Mouse (Mus musculus): ENCODE results near the gene Zfp932. TPM values are rescaled to one million over a fixed set of nuclear protein-coding genes. Genes with fewer than 3 reads are reported as not detected.

Gene Zfp932
- 18.0 and 21.6 TPM in 2 replicates for polyA plus RNA-seq (2015; fragmentation: Nextera tagmentation; extraction: Ambion mirVana)

GRCm38 (mm10) chr5:109996026-109996937 lies at the start of gene Zfp932:
TSS of gene Zfp932 (plus strand) at chr5:109996521.

Other genes starting within 250 kb of the Zfp932 start
- gene 4930522L14Rik, start 244.6 kb upstream of the Zfp932 start, polyA plus RNA-seq (2015; fragmentation: Nextera tagmentation; extraction: Ambion mirVana), result 7.3 and 10.2 TPM in 2 replicates
- 0.74 and 0.76 TPM in 2 replicates for gene Gm15446, start 73.1 kb upstream of the Zfp932 start, polyA plus RNA-seq (2015; fragmentation: Nextera tagmentation; extraction: Ambion mirVana)
- gene Gm17655, start 76.0 kb downstream of the Zfp932 start, polyA plus RNA-seq (2015; fragmentation: Nextera tagmentation; extraction: Ambion mirVana), result 1.7 and 2.1 TPM in 2 replicates
- gene Gm35315, start 97.9 kb downstream of the Zfp932 start, polyA plus RNA-seq (2015; fragmentation: Nextera tagmentation; extraction: Ambion mirVana), result 0.37 and 0.43 TPM in 2 replicates
- 0.47 and 0.60 TPM in 2 replicates for gene Plcxd1, start 103.4 kb downstream of the Zfp932 start, polyA plus RNA-seq (2015; fragmentation: Nextera tagmentation; extraction: Ambion mirVana)
- gene Gtpbp6, start 111.7 kb downstream of the Zfp932 start, polyA plus RNA-seq (2015; fragmentation: Nextera tagmentation; extraction: Ambion mirVana), result 18.6 and 20.5 TPM in 2 replicates
- gene Zfp605, start 113.6 kb downstream of the Zfp932 start, polyA plus RNA-seq (2015; fragmentation: Nextera tagmentation; extraction: Ambion mirVana), result 2.1 and 2.5 TPM in 2 replicates
- 22.5 and 24.8 TPM in 2 replicates for gene Chfr, start 139.3 kb downstream of the Zfp932 start, polyA plus RNA-seq (2015; fragmentation: Nextera tagmentation; extraction: Ambion mirVana)
- gene Golga3, start 180.2 kb downstream of the Zfp932 start, polyA plus RNA-seq (2015; fragmentation: Nextera tagmentation; extraction: Ambion mirVana), result 13.4 and 16.5 TPM in 2 replicates
- 15.9 and 16.1 TPM in 2 replicates for gene Ankle2, start 234.5 kb downstream of the Zfp932 start, polyA plus RNA-seq (2015; fragmentation: Nextera tagmentation; extraction: Ambion mirVana)